8 mouse cellular contexts compared by ENCODE assay signal in the genomic region with DNA sequence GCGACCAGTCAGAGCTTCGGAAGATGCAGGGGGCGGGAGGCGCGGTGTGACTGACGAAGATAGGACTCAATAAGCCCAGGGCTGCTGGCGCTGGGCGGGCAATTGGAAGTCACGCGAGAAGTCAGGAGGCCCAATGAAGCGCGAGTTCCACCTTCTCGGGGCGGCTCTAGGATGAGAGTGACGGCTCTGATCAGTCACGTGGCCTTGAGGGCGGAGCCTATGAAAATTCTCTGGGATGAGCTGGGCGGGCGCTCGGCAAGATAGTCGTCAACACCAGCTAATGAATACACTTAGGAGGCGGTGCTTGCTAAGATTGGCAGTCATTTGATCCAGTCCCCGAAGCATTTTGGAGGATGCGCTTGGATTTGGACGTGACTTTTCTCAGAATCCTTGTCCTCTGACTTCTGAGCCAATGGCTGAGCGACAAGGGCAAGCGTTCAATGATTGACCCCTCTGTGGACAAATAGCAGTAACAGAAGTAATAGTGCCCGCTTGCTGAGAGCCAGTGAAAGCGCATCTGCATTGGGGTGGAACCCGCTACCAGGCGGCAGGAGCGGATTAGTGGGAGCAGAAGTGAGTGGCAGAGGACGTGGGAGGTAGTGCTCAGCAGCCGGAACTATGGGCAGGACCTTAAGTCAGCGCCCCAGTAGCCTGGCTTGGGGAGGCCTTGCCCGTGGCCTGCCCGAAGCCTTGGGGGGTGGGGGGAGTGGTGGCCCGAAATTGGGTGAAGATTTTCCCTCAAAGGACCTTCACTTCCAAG. TPM values are rescaled to one million over a fixed set of nuclear protein-coding genes. Genes with fewer than 3 reads are reported as not detected.
DNase-seq lines count a peak whose midpoint lies in the region; ATAC-seq and TF ChIP-seq lines count a peak whose summit lies in the region.

No protein-coding gene starts in this region.

- H3K36me3 ChIP-seq in heart, embryonic 12.5 days = peaks cover 19% of the 10 kb centered on the region
- H3K36me3 ChIP-seq in kidney, postnatal 0 days (ENCODE audit: insufficient read depth, low read length) = peaks cover 14% of the 10 kb centered on the region; the same call in 1 of the 2 replicates
- H3K36me3 ChIP-seq in liver, embryonic 11.5 days (ENCODE audit: control insufficient read depth, insufficient read depth, low read length) = peaks cover 19% of the 10 kb centered on the region
- peaks cover 19% of the 10 kb centered on the region for H3K36me3 ChIP-seq in stomach, embryonic 14.5 days (ENCODE audit: control insufficient read depth, insufficient read depth, low read length)

- under 1% methylated on average over 38 of the region's 38 CpGs for WGBS in heart, embryonic 12.5 days
- WGBS in kidney, postnatal 0 days = under 1% methylated on average over 38 of the region's 38 CpGs
- under 1% methylated on average over 38 of the region's 38 CpGs for WGBS in liver, embryonic 11.5 days
- under 1% methylated on average over 38 of the region's 38 CpGs for WGBS in stomach, embryonic 14.5 days

- TF ChIP-seq CTCF in kidney, postnatal 0 days (IDR thresholded peaks at IDR 0.05; ENCODE audit: low read depth) = peak; percentile 16; the same call in 1 of the 2 replicates

- peak overlapping the region; percentile 65 for H3K4me2 ChIP-seq in heart, embryonic 12.5 days
- H3K4me2 ChIP-seq in kidney, postnatal 0 days (ENCODE audit: low read length) = peak overlapping the region; percentile 46
- peak overlapping the region; percentile 78 for H3K4me2 ChIP-seq in liver, embryonic 11.5 days
- H3K4me2 ChIP-seq in stomach, embryonic 14.5 days (replicated peaks; ENCODE audit: low read depth, low read length) = peak overlapping the region; percentile 52

- H3K27me3 ChIP-seq in heart, embryonic 12.5 days (replicated peaks) = peaks cover 8% of the 10 kb centered on the region; the same call in 1 of the 2 replicates
- H3K27me3 ChIP-seq in kidney, postnatal 0 days (ENCODE audit: insufficient read depth, low read length) = no peaks in the 10 kb centered on the region
- no peaks in the 10 kb centered on the region for H3K27me3 ChIP-seq in liver, embryonic 11.5 days (replicated peaks; ENCODE audit: control insufficient read depth, insufficient read depth, low read length)
- H3K27me3 ChIP-seq in stomach, embryonic 14.5 days (ENCODE audit: control insufficient read depth, insufficient read depth, low read length) = no peaks in the 10 kb centered on the region

- peak overlapping the region; percentile 96 for H3K4me3 ChIP-seq in heart, embryonic 12.5 days
- peak overlapping the region; percentile 22 for H3K4me3 ChIP-seq in kidney, postnatal 0 days (replicated peaks; ENCODE audit: low read depth, low read length)
- peak overlapping the region; percentile 99 for H3K4me3 ChIP-seq in liver, embryonic 11.5 days (ENCODE audit: low read depth, low read length)
- H3K4me3 ChIP-seq in stomach, embryonic 14.5 days (ENCODE audit: low read depth, low read length) = peak overlapping the region; percentile 35

- H3K9ac ChIP-seq in heart, embryonic 12.5 days = peak overlapping the region; percentile 45
- H3K9ac ChIP-seq in kidney, postnatal 0 days (ENCODE audit: low read depth, low read length) = peak overlapping the region; percentile 49; the same call in 1 of the 2 replicates
- peak overlapping the region; percentile 70 for H3K9ac ChIP-seq in liver, embryonic 11.5 days (ENCODE audit: low read depth, low read length)
- H3K9ac ChIP-seq in stomach, embryonic 14.5 days (replicated peaks; ENCODE audit: low read depth, low read length) = peak overlapping the region; percentile 29; the same call in 1 of the 2 replicates

- H3K9me3 ChIP-seq in heart, embryonic 12.5 days (replicated peaks) = no peaks in the 10 kb centered on the region
- H3K9me3 ChIP-seq in kidney, postnatal 0 days (replicated peaks; ENCODE audit: low read length) = no peaks in the 10 kb centered on the region
- no peaks in the 10 kb centered on the region for H3K9me3 ChIP-seq in liver, embryonic 11.5 days (ENCODE audit: control insufficient read depth, low read length)
- H3K9me3 ChIP-seq in stomach, embryonic 14.5 days (ENCODE audit: control insufficient read depth, low read depth, low read length) = no peaks in the 10 kb centered on the region

- H3K27ac ChIP-seq in heart, embryonic 12.5 days (ENCODE audit: poor library complexity, severe bottlenecking) = peak overlapping the region; percentile 72
- H3K27ac ChIP-seq in kidney, postnatal 0 days = peak overlapping the region; percentile 76
- H3K27ac ChIP-seq in liver, embryonic 11.5 days (ENCODE audit: low read depth, low read length) = peak overlapping the region; percentile 98
- peak overlapping the region; percentile 86 for H3K27ac ChIP-seq in stomach, embryonic 14.5 days (ENCODE audit: low read length)

- DNase-seq in CD4-positive, CD25-positive, alpha-beta regulatory T cell, adult 2 months (ENCODE audit: low read depth, low spot score) = peak; percentile 100
- peak; percentile 100 for DNase-seq in brain, embryonic 18.5 days (ENCODE audit: low read depth, low spot score)
- peak; percentile 100 for DNase-seq in kidney, postnatal 0 days (ENCODE audit: low spot score)
- DNase-seq in liver, embryonic 11.5 days (ENCODE audit: low spot score) = peak; percentile 96
- peak; percentile 100 for DNase-seq in naive thymus-derived CD4-positive, alpha-beta T cell, adult 2 months (ENCODE audit: low read depth)

- peaks cover 26% of the 10 kb centered on the region for H3K4me1 ChIP-seq in heart, embryonic 12.5 days (replicated peaks)
- H3K4me1 ChIP-seq in kidney, postnatal 0 days (replicated peaks; ENCODE audit: insufficient read depth, low read length) = peaks cover 13% of the 10 kb centered on the region; the same call in 1 of the 2 replicates
- peaks cover 21% of the 10 kb centered on the region for H3K4me1 ChIP-seq in liver, embryonic 11.5 days (replicated peaks; ENCODE audit: control insufficient read depth, insufficient read depth, low read length)
- peaks cover 8% of the 10 kb centered on the region; the same call in 1 of the 2 replicates for H3K4me1 ChIP-seq in stomach, embryonic 14.5 days (ENCODE audit: control insufficient read depth, insufficient read depth, low read length)

- ATAC-seq in erythroid progenitor cell, adult 5-6 weeks (replicated peaks; ENCODE audit: low FRiP score, poor library complexity, severe bottlenecking) = peak; percentile 83
- ATAC-seq in heart, embryonic 12.5 days (ENCODE audit: insufficient number of reproducible peaks, low FRiP score) = peak; percentile 98
- peak; percentile 98 for ATAC-seq in kidney, postnatal 0 days (replicated peaks; ENCODE audit: low FRiP score, low read depth)
- ATAC-seq in liver, embryonic 11.5 days (replicated peaks; ENCODE audit: low FRiP score) = peak; percentile 91
- peak; percentile 96 for ATAC-seq in stomach, embryonic 14.5 days (ENCODE audit: insufficient number of reproducible peaks, insufficient read depth, low FRiP score, low read depth)

RNA-seq across cellular contexts. Expression of a gene that starts 0.5 kb away (rescaled TPM):
- 87.6 and 97.7 TPM in 2 replicates for total RNA-seq in erythroid progenitor cell, adult 5-6 weeks (2015; ENCODE audit: low replicate concordance)
- total RNA-seq in erythroid progenitor cell, adult 5-6 weeks (2017; ENCODE audit: low replicate concordance) = 85.6 and 85.9 TPM in 2 replicates
- polyA plus RNA-seq in heart, embryonic 12.5 days (2016; fragmentation: Nextera tagmentation; extraction: Ambion mirVana) = 52.4 and 58.7 TPM in 2 replicates
- polyA plus RNA-seq in kidney, postnatal 0 days (2015; fragmentation: Nextera tagmentation; extraction: Ambion mirVana) = 35.6 and 36.2 TPM in 2 replicates
- polyA plus RNA-seq in liver, embryonic 11.5 days (2014; fragmentation: Nextera tagmentation; extraction: Ambion mirVana) = 46.7 and 51.1 TPM in 2 replicates
- 45.8 and 46.4 TPM in 2 replicates for polyA plus RNA-seq in stomach, embryonic 14.5 days (2014; fragmentation: Nextera tagmentation; extraction: Ambion mirVana)

RNA-seq across cellular contexts. Expression of a gene that starts 9.6 kb away (rescaled TPM):
- not detected in 2 replicates for total RNA-seq in erythroid progenitor cell, adult 5-6 weeks (2015; ENCODE audit: low replicate concordance)
- total RNA-seq in erythroid progenitor cell, adult 5-6 weeks (2017; ENCODE audit: low replicate concordance) = not detected in 2 replicates
- not detected in 2 replicates for polyA plus RNA-seq in heart, embryonic 12.5 days (2016; fragmentation: Nextera tagmentation; extraction: Ambion mirVana)
- polyA plus RNA-seq in kidney, postnatal 0 days (2015; fragmentation: Nextera tagmentation; extraction: Ambion mirVana) = not detected in 2 replicates
- not detected in 2 replicates for polyA plus RNA-seq in liver, embryonic 11.5 days (2014; fragmentation: Nextera tagmentation; extraction: Ambion mirVana)
- 0.28 TPM in 1 of 2 replicates, not detected in the other for polyA plus RNA-seq in stomach, embryonic 14.5 days (2014; fragmentation: Nextera tagmentation; extraction: Ambion mirVana)

RNA-seq across cellular contexts. Expression of a gene that starts 20.6 kb away (rescaled TPM):
- total RNA-seq in erythroid progenitor cell, adult 5-6 weeks (2015; ENCODE audit: low replicate concordance) = not detected in 2 replicates
- total RNA-seq in erythroid progenitor cell, adult 5-6 weeks (2017; ENCODE audit: low replicate concordance) = not detected in 2 replicates
- polyA plus RNA-seq in heart, embryonic 12.5 days (2016; fragmentation: Nextera tagmentation; extraction: Ambion mirVana) = 0.22 and 0.43 TPM in 2 replicates
- polyA plus RNA-seq in kidney, postnatal 0 days (2015; fragmentation: Nextera tagmentation; extraction: Ambion mirVana) = 0.38 TPM in 1 of 2 replicates, not detected in the other
- 0.26 and 0.33 TPM in 2 replicates for polyA plus RNA-seq in liver, embryonic 11.5 days (2014; fragmentation: Nextera tagmentation; extraction: Ambion mirVana)
- polyA plus RNA-seq in stomach, embryonic 14.5 days (2014; fragmentation: Nextera tagmentation; extraction: Ambion mirVana) = 0.64 and 0.77 TPM in 2 replicates

RNA-seq across cellular contexts. Expression of a gene that starts 20.8 kb away (rescaled TPM):
- 57.4 and 61.3 TPM in 2 replicates for total RNA-seq in erythroid progenitor cell, adult 5-6 weeks (2015; ENCODE audit: low replicate concordance)
- total RNA-seq in erythroid progenitor cell, adult 5-6 weeks (2017; ENCODE audit: low replicate concordance) = 70.8 and 90.7 TPM in 2 replicates
- 34.3 and 36.4 TPM in 2 replicates for polyA plus RNA-seq in heart, embryonic 12.5 days (2016; fragmentation: Nextera tagmentation; extraction: Ambion mirVana)
- polyA plus RNA-seq in kidney, postnatal 0 days (2015; fragmentation: Nextera tagmentation; extraction: Ambion mirVana) = 46.7 and 50.3 TPM in 2 replicates
- polyA plus RNA-seq in liver, embryonic 11.5 days (2014; fragmentation: Nextera tagmentation; extraction: Ambion mirVana) = 99.0 and 106 TPM in 2 replicates
- 56.3 and 59.8 TPM in 2 replicates for polyA plus RNA-seq in stomach, embryonic 14.5 days (2014; fragmentation: Nextera tagmentation; extraction: Ambion mirVana)

RNA-seq across cellular contexts. Expression of a gene that starts 27.1 kb away (rescaled TPM):
- not detected in 2 replicates for total RNA-seq in erythroid progenitor cell, adult 5-6 weeks (2015; ENCODE audit: low replicate concordance)
- not detected in 2 replicates for total RNA-seq in erythroid progenitor cell, adult 5-6 weeks (2017; ENCODE audit: low replicate concordance)
- polyA plus RNA-seq in heart, embryonic 12.5 days (2016; fragmentation: Nextera tagmentation; extraction: Ambion mirVana) = 0.27 and 0.94 TPM in 2 replicates
- 82.4 and 90.9 TPM in 2 replicates for polyA plus RNA-seq in kidney, postnatal 0 days (2015; fragmentation: Nextera tagmentation; extraction: Ambion mirVana)
- polyA plus RNA-seq in liver, embryonic 11.5 days (2014; fragmentation: Nextera tagmentation; extraction: Ambion mirVana) = 3.2 and 3.4 TPM in 2 replicates
- 43.8 and 44.2 TPM in 2 replicates for polyA plus RNA-seq in stomach, embryonic 14.5 days (2014; fragmentation: Nextera tagmentation; extraction: Ambion mirVana)

Comparison
In these comparisons a context has a peak if more than half of its experiments do, and no peak if none do; other contexts are left out.
1. Peak in every context shown above with its lines: DNase-seq, ATAC-seq, H3K4me3 ChIP-seq and H3K27ac ChIP-seq.
2. H3K4me3 ChIP-seq: peak in every context shown above with its lines; median percentile 99 in liver, embryonic 11.5 days; 96 in heart, embryonic 12.5 days; 35 in stomach, embryonic 14.5 days; 22 in kidney, postnatal 0 days.